Mouse (Mus musculus): ENCODE results near the gene Rad50. TPM values are rescaled to one million over a fixed set of nuclear protein-coding genes. Genes with fewer than 3 reads are reported as not detected.

The Rad50 gene
- polyA plus RNA-seq (2015; fragmentation: Nextera tagmentation; extraction: Ambion mirVana), result 24.9 TPM in 2 replicates

- peak within 1 kb of the TSS; percentile 82 for H3K4me3 ChIP-seq (ENCODE audit: low read length)
- 4% methylated on average over 51 of the region's 55 CpGs for WGBS
- peak within 1 kb of the TSS; percentile 91 for H3K27ac ChIP-seq (ENCODE audit: low read length)
- no peaks in the 10 kb centered on the region for H3K36me3 ChIP-seq (ENCODE audit: insufficient read depth, low read length)
- peaks cover 5% of the 10 kb centered on the region; the same call in 1 of the 2 replicates for H3K4me1 ChIP-seq (ENCODE audit: insufficient read depth, low read length)
- H3K9me3 ChIP-seq (ENCODE audit: low read length), result no peaks in the 10 kb centered on the region
- peak within 1 kb of the TSS; percentile 90 for H3K9ac ChIP-seq (replicated peaks; ENCODE audit: low read length)
- peak; percentile 98 for ATAC-seq (ENCODE audit: low FRiP score, low TSS enrichment)
- no peaks in the 10 kb centered on the region for H3K27me3 ChIP-seq (ENCODE audit: insufficient read depth, low read length)
- peak within 1 kb of the TSS; percentile 82 for H3K4me2 ChIP-seq (replicated peaks; ENCODE audit: low read depth, low read length)
These were observed at the start of gene Rad50 for GRCm38 (mm10) chr11:53706934-53707717. TSS of gene Rad50 (minus strand) at chr11:53707319.

GRCm38 (mm10) chr11:53755011-53755595 is 48.0 kb upstream of the Rad50 start:
- Histone ChIP-seq H3K9me3 (ENCODE audit: low read length) (no peaks in the 10 kb centered on the region; the same call in 1 of the 2 replicates), H3K27ac (ENCODE audit: low read length) (no peak overlapping the region), H3K27me3 (ENCODE audit: insufficient read depth, low read length) (no peaks in the 10 kb centered on the region), H3K4me2 (replicated peaks; ENCODE audit: low read depth, low read length) (no peak overlapping the region), H3K36me3 (ENCODE audit: insufficient read depth, low read length) (no peaks in the 10 kb centered on the region), H3K4me1 (ENCODE audit: insufficient read depth, low read length) (peaks cover 18% of the 10 kb centered on the region), H3K9ac (replicated peaks; ENCODE audit: low read length) (no peak overlapping the region), H3K4me3 (ENCODE audit: low read length) (no peak overlapping the region)
- 74% methylated on average over 12 of the region's 12 CpGs for WGBS
- ATAC-seq (ENCODE audit: low FRiP score, low TSS enrichment), result no peak

- H3K36me3 ChIP-seq (ENCODE audit: insufficient read depth, low read length), result no peaks in the 10 kb centered on the region
These were observed 42.7 kb upstream of the Rad50 start for GRCm38 (mm10) chr11:53749716-53750352.

GRCm38 (mm10) chr11:53749306-53749705 is 42.2 kb upstream of the Rad50 start:
- H3K4me1 ChIP-seq (ENCODE audit: insufficient read depth, low read length), result no peaks in the 10 kb centered on the region
- no peak overlapping the region for H3K27ac ChIP-seq (ENCODE audit: low read length)
- H3K9me3 ChIP-seq (ENCODE audit: low read length), result no peaks in the 10 kb centered on the region; the same call in 1 of the 2 replicates
- no peaks in the 10 kb centered on the region for H3K36me3 ChIP-seq (ENCODE audit: insufficient read depth, low read length)
- H3K4me3 ChIP-seq (ENCODE audit: low read length), result no peak overlapping the region
- H3K27me3 ChIP-seq (ENCODE audit: insufficient read depth, low read length), result no peaks in the 10 kb centered on the region
- H3K9ac ChIP-seq (replicated peaks; ENCODE audit: low read length), result no peak overlapping the region
- WGBS, result 64% methylated on average over 4 of the region's 4 CpGs
- no peak for ATAC-seq (ENCODE audit: low FRiP score, low TSS enrichment)
- no peak overlapping the region for H3K4me2 ChIP-seq (replicated peaks; ENCODE audit: low read depth, low read length)

More at GRCm38 (mm10) chr11:53749716-53750352, 42.7 kb upstream of the Rad50 start:
- Histone ChIP-seq H3K9me3 (ENCODE audit: low read length) (no peaks in the 10 kb centered on the region; the same call in 1 of the 2 replicates), H3K27ac (ENCODE audit: low read length) (no peak overlapping the region), H3K4me1 (ENCODE audit: insufficient read depth, low read length) (no peaks in the 10 kb centered on the region), H3K4me3 (ENCODE audit: low read length) (no peak overlapping the region), H3K9ac (replicated peaks; ENCODE audit: low read length) (no peak overlapping the region), H3K27me3 (ENCODE audit: insufficient read depth, low read length) (no peaks in the 10 kb centered on the region), H3K4me2 (replicated peaks; ENCODE audit: low read depth, low read length) (no peak overlapping the region)
- 57% methylated on average over 5 of the region's 5 CpGs for WGBS
- ATAC-seq (ENCODE audit: low FRiP score, low TSS enrichment), result no peak

GRCm38 (mm10) chr11:53748614-53749013 is 41.5 kb upstream of the Rad50 start:
- no peak overlapping the region for H3K27ac ChIP-seq (ENCODE audit: low read length)
- no peak overlapping the region for H3K4me3 ChIP-seq (ENCODE audit: low read length)
- H3K9me3 ChIP-seq (ENCODE audit: low read length), result no peaks in the 10 kb centered on the region; the same call in 1 of the 2 replicates
- H3K4me1 ChIP-seq (ENCODE audit: insufficient read depth, low read length), result no peaks in the 10 kb centered on the region
- H3K9ac ChIP-seq (replicated peaks; ENCODE audit: low read length), result no peak overlapping the region
- ATAC-seq (ENCODE audit: low FRiP score, low TSS enrichment), result no peak
- no peaks in the 10 kb centered on the region for H3K36me3 ChIP-seq (ENCODE audit: insufficient read depth, low read length)
- H3K4me2 ChIP-seq (replicated peaks; ENCODE audit: low read depth, low read length), result no peak overlapping the region
- WGBS, result 88% methylated on average over 6 of the region's 6 CpGs
- no peaks in the 10 kb centered on the region for H3K27me3 ChIP-seq (ENCODE audit: insufficient read depth, low read length)

GRCm38 (mm10) chr11:53747985-53748384 is 40.9 kb upstream of the Rad50 start:
- no peaks in the 10 kb centered on the region for H3K4me1 ChIP-seq (ENCODE audit: insufficient read depth, low read length)
- H3K27me3 ChIP-seq (ENCODE audit: insufficient read depth, low read length), result no peaks in the 10 kb centered on the region
- H3K9me3 ChIP-seq (ENCODE audit: low read length), result no peaks in the 10 kb centered on the region
- no peak overlapping the region for H3K4me2 ChIP-seq (replicated peaks; ENCODE audit: low read depth, low read length)
- H3K4me3 ChIP-seq (ENCODE audit: low read length), result no peak overlapping the region
- 86% methylated on average over 9 of the region's 9 CpGs for WGBS
- no peak overlapping the region for H3K27ac ChIP-seq (ENCODE audit: low read length)
- H3K9ac ChIP-seq (replicated peaks; ENCODE audit: low read length), result no peak overlapping the region
- no peak for ATAC-seq (ENCODE audit: low FRiP score, low TSS enrichment)
- no peaks in the 10 kb centered on the region for H3K36me3 ChIP-seq (ENCODE audit: insufficient read depth, low read length)

- Histone ChIP-seq H3K9ac (replicated peaks; ENCODE audit: low read length) (no peak overlapping the region), H3K27me3 (ENCODE audit: insufficient read depth, low read length) (no peaks in the 10 kb centered on the region), H3K9me3 (ENCODE audit: low read length) (no peaks in the 10 kb centered on the region), H3K4me3 (ENCODE audit: low read length) (no peak overlapping the region), H3K4me2 (replicated peaks; ENCODE audit: low read depth, low read length) (no peak overlapping the region), H3K4me1 (ENCODE audit: insufficient read depth, low read length) (no peaks in the 10 kb centered on the region), H3K27ac (ENCODE audit: low read length) (no peak overlapping the region), H3K36me3 (ENCODE audit: insufficient read depth, low read length) (no peaks in the 10 kb centered on the region)
- no peak for ATAC-seq (ENCODE audit: low FRiP score, low TSS enrichment)
- WGBS, result 87% methylated on average over 2 of the region's 2 CpGs
These were observed 38.1 kb upstream of the Rad50 start for GRCm38 (mm10) chr11:53745260-53745659.

- no peak overlapping the region for H3K9ac ChIP-seq (replicated peaks; ENCODE audit: low read length)
- WGBS, result 51% methylated on average over 5 of the region's 5 CpGs
These were observed 35.2 kb upstream of the Rad50 start for GRCm38 (mm10) chr11:53742353-53742752.

GRCm38 (mm10) chr11:53737573-53737946 is 30.4 kb upstream of the Rad50 start:
- Histone ChIP-seq H3K4me2 (replicated peaks; ENCODE audit: low read depth, low read length) (no peak overlapping the region), H3K4me1 (ENCODE audit: insufficient read depth, low read length) (no peaks in the 10 kb centered on the region), H3K9ac (replicated peaks; ENCODE audit: low read length) (no peak overlapping the region), H3K9me3 (ENCODE audit: low read length) (no peaks in the 10 kb centered on the region), H3K27ac (ENCODE audit: low read length) (0 out of 2 replicates have a peak overlapping the region, but pooled peaks have one; percentile 9), H3K36me3 (ENCODE audit: insufficient read depth, low read length) (no peaks in the 10 kb centered on the region), H3K4me3 (ENCODE audit: low read length) (no peak overlapping the region), H3K27me3 (ENCODE audit: insufficient read depth, low read length) (no peaks in the 10 kb centered on the region)
- WGBS, result 31% methylated on average over 6 of the region's 6 CpGs
- peak; percentile 62; the same call in 1 of the 2 replicates for ATAC-seq (ENCODE audit: low FRiP score, low TSS enrichment)

More at GRCm38 (mm10) chr11:53742353-53742752, 35.2 kb upstream of the Rad50 start:
- Histone ChIP-seq H3K4me1 (ENCODE audit: insufficient read depth, low read length) (no peaks in the 10 kb centered on the region), H3K9me3 (ENCODE audit: low read length) (no peaks in the 10 kb centered on the region), H3K4me2 (replicated peaks; ENCODE audit: low read depth, low read length) (no peak overlapping the region), H3K27ac (ENCODE audit: low read length) (no peak overlapping the region), H3K27me3 (ENCODE audit: insufficient read depth, low read length) (no peaks in the 10 kb centered on the region), H3K36me3 (ENCODE audit: insufficient read depth, low read length) (no peaks in the 10 kb centered on the region), H3K4me3 (ENCODE audit: low read length) (no peak overlapping the region)
- no peak for ATAC-seq (ENCODE audit: low FRiP score, low TSS enrichment)
